Mouse (Mus musculus) lung, embryonic 15.5 days (tissue): ENCODE results near the gene Tsfm. TPM values are rescaled to one million over a fixed set of nuclear protein-coding genes. Genes with fewer than 3 reads are reported as not detected.

ENCODE experiments used
- ATAC-seq: fragments of 200-750 bp; cut with Nextera tagmentation; 2 replicates; pipeline ENCODE4 v1.8.0; 2017; ENCODE audit warnings: moderate number of reproducible peaks, borderline replicate concordance; ENCODE audit not compliant: low FRiP score, low TSS enrichment; ENCODE audit errors: extremely low read depth
- H3K27ac ChIP-seq: fragments of 300-500 bp; sonication (generic); 2 replicates; pipeline ENCODE4 v1.5.1; 2015; ENCODE audit warnings: moderate library complexity, mild to moderate bottlenecking, inconsistent platforms
- H3K27me3 ChIP-seq: fragments of 300-500 bp; sonication (generic); 2 replicates; pipeline ENCODE4 v1.6.1; 2015; ENCODE audit warnings: inconsistent platforms
- H3K36me3 ChIP-seq: fragments of 300-500 bp; sonication (generic); 2 replicates; pipeline ENCODE4 v1.6.1; 2015; ENCODE audit warnings: inconsistent platforms
- H3K4me1 ChIP-seq: fragments of 300-500 bp; sonication (generic); 2 replicates; pipeline ENCODE4 v1.6.1; 2015; ENCODE audit warnings: inconsistent platforms
- H3K4me2 ChIP-seq: fragments of 300-500 bp; sonication (generic); 2 replicates; pipeline ENCODE4 v1.6.1; 2015; ENCODE audit warnings: inconsistent platforms, mild to moderate bottlenecking, moderate library complexity
- H3K4me3 ChIP-seq: fragments of 300-500 bp; sonication (generic); 2 replicates; pipeline ENCODE4 v1.5.1; 2015; ENCODE audit warnings: mild to moderate bottlenecking, inconsistent platforms
- H3K9ac ChIP-seq: fragments of 300-500 bp; sonication (generic); 2 replicates; pipeline ENCODE4 v1.6.1; 2015; ENCODE audit warnings: inconsistent platforms
- H3K9me3 ChIP-seq: fragments of 300-500 bp; sonication (generic); 2 replicates; pipeline ENCODE4 v1.6.1; 2016; ENCODE audit warnings: inconsistent platforms
- WGBS: fragments of 180-500 bp; shearing (Covaris S2); methylation state at CpG from one replicate; pipeline ENCODE4 v1.1.7; 2015; 5-methylcytosine and 5-hydroxymethylcytosine counted together
- polyA plus RNA-seq: library from polyadenylated mRNA; unstranded; fragments of >200 nt; fragmentation: Nextera tagmentation; extraction: Ambion mirVana; gene quantifications from 2 replicates; pipeline ENCODE4 v1.2.1, GENCODE M21; 2015

The Tsfm gene
- polyA plus RNA-seq, 1 experiment from 2014 or later, result 73.2 TPM

DNA sequence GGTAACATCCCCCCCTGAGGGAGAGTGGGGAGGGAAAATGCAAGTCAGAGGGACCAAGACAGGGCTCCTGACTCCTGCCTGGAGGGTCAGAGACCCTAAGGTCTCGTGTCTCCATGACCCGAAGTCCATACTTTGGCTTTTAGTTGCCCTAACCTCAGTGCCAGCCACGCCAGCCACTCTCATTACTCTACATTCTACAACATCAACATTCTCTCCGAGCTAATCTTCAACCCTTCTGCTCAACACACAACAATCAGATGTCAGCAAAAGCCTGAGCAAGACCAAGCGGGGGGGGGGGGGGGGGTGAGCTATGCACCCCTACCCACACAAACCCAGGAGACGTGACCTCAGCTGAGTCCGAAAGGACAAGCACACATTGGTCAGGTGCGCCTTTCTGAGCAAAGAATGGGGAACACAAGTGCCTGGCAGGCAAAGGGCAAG is 2.7 kb upstream of the Tsfm start:
- H3K4me3 ChIP-seq, result no peak overlapping the region
- H3K9me3 ChIP-seq, result no peaks in the 10 kb centered on the region
- no peak for ATAC-seq
- peaks cover 6% of the 10 kb centered on the region for H3K36me3 ChIP-seq
- 74% methylated on average over 8 of the region's 8 CpGs for WGBS
- H3K4me2 ChIP-seq, result no peak overlapping the region
- H3K27me3 ChIP-seq, result no peaks in the 10 kb centered on the region
- no peak overlapping the region for H3K27ac ChIP-seq
- H3K9ac ChIP-seq, result no peak overlapping the region
- 0 out of 2 replicates have a peak, but pooled peaks cover 10% of the 10 kb centered on the region for H3K4me1 ChIP-seq

DNA sequence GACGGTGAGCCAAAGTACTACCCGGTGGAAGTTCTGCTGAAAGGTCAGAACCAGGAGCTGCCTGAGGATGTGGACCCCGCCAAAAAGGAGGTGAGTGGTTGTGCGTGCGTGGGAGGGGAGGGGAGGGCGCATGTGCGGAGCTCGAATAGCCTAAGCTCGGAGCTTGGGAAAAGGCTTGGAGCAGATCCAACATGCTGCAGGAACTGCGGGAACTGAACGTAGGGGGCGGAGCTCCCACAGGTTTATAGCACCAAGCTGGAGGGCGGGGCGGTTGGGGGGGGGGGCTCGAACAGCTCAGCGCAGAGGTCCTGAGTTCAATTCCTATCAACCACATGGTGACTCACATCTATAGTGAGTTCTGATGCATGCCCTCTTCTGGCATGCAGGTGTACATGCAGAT is 12.2 kb downstream of the Tsfm start:
- Histone ChIP-seq H3K4me3 (no peak overlapping the region), H3K4me2 (no peak overlapping the region), H3K27ac (no peak overlapping the region), H3K27me3 (no peaks in the 10 kb centered on the region), H3K9me3 (no peaks in the 10 kb centered on the region), H3K36me3 (peaks cover 16% of the 10 kb centered on the region), H3K4me1 (no peaks in the 10 kb centered on the region), H3K9ac (no peak overlapping the region)
- 58% methylated on average over 16 of the region's 16 CpGs for WGBS
- no peak for ATAC-seq

DNA sequence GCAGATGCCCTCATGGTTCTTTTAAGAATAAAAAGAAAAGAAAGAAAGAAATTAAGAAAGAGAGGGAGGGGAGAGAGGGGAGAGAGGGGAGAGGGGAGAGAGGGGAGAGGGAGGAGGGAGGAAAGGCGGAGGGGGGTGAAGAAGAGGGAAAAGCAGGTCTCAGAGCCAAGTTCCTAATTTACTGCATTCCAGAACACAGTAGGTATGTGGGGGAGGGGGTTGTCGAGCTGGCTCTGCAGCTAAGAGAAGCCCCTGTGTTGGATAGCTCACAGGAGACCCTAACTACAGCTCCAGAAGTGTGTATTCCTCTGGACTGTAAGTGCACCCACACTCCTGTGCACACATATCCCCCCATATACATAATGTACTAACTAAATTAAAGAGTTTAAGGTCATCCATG is 13.6 kb downstream of the Tsfm start:
- H3K9me3 ChIP-seq, result no peaks in the 10 kb centered on the region
- no peaks in the 10 kb centered on the region for H3K27me3 ChIP-seq
- H3K27ac ChIP-seq, result no peak overlapping the region
- 18% methylated on average over 2 of the region's 2 CpGs for WGBS
- H3K4me3 ChIP-seq, result no peak overlapping the region
- peaks cover 5% of the 10 kb centered on the region for H3K36me3 ChIP-seq
- no peaks in the 10 kb centered on the region for H3K4me1 ChIP-seq
- no peak overlapping the region for H3K9ac ChIP-seq
- ATAC-seq, result no peak
- no peak overlapping the region for H3K4me2 ChIP-seq

DNA sequence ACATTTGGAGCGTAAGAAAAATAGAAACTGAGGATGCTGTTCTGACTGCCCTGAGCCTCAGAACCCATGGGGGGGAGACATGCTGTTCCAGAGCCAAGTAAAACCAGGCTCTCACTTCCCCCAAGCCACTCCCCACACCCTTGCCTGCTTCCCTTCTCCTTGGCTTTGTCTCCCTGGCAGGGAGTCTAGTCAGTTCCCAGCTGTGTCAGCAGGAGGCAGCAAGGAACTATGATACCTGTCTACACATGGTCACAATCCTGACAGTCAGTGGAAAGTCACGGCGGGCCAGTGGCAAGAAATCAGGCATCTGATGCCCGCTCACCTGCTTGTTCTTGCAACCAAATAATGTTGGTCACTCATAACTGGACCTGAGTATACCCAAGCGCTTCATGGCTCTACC is 14.2 kb downstream of the Tsfm start:
- H3K27ac ChIP-seq, result no peak overlapping the region
- no peak overlapping the region for H3K4me3 ChIP-seq
- WGBS, result 57% methylated on average over 5 of the region's 5 CpGs
- no peaks in the 10 kb centered on the region for H3K36me3 ChIP-seq
- no peak for ATAC-seq
- H3K4me2 ChIP-seq, result no peak overlapping the region
- no peaks in the 10 kb centered on the region for H3K9me3 ChIP-seq
- H3K27me3 ChIP-seq, result no peaks in the 10 kb centered on the region
- H3K9ac ChIP-seq, result no peak overlapping the region
- H3K4me1 ChIP-seq, result no peaks in the 10 kb centered on the region

GRCm38 (mm10) chr10:127003806-127004205 is 26.8 kb downstream of the Tsfm start:
- 0 out of 2 replicates have a peak, but pooled peaks cover 4% of the 10 kb centered on the region for H3K4me1 ChIP-seq
- H3K4me2 ChIP-seq, result no peak overlapping the region
- H3K9me3 ChIP-seq, result no peaks in the 10 kb centered on the region
- H3K27me3 ChIP-seq, result no peaks in the 10 kb centered on the region
- ATAC-seq, result no peak
- H3K36me3 ChIP-seq, result peaks cover 7% of the 10 kb centered on the region
- H3K4me3 ChIP-seq, result no peak overlapping the region
- WGBS, result 75% methylated on average over 7 of the region's 7 CpGs
- H3K9ac ChIP-seq, result no peak overlapping the region
- no peak overlapping the region for H3K27ac ChIP-seq

- no peak overlapping the region for H3K4me3 ChIP-seq
- H3K9me3 ChIP-seq, result no peaks in the 10 kb centered on the region
- 86% methylated on average over 8 of the region's 8 CpGs for WGBS
- no peak overlapping the region for H3K9ac ChIP-seq
- H3K36me3 ChIP-seq, result peaks cover 12% of the 10 kb centered on the region
- 0 out of 2 replicates have a peak, but pooled peaks cover 4% of the 10 kb centered on the region for H3K4me1 ChIP-seq
- no peak for ATAC-seq
- H3K4me2 ChIP-seq, result no peak overlapping the region
- H3K27ac ChIP-seq, result no peak overlapping the region
- no peaks in the 10 kb centered on the region for H3K27me3 ChIP-seq
Observed at GRCm38 (mm10) chr10:127003334-127003733, 27.3 kb downstream of the Tsfm start.

- Histone ChIP-seq H3K9ac (no peak overlapping the region), H3K4me3 (no peak overlapping the region), H3K4me2 (no peak overlapping the region), H3K27me3 (no peaks in the 10 kb centered on the region), H3K27ac (no peak overlapping the region), H3K36me3 (peaks cover 17% of the 10 kb centered on the region), H3K9me3 (no peaks in the 10 kb centered on the region), H3K4me1 (0 out of 2 replicates have a peak, but pooled peaks cover 4% of the 10 kb centered on the region)
- WGBS, result 80% methylated on average over 5 of the region's 5 CpGs
- no peak for ATAC-seq
Observed at GRCm38 (mm10) chr10:127002765-127003164, 27.9 kb downstream of the Tsfm start.

DNA sequence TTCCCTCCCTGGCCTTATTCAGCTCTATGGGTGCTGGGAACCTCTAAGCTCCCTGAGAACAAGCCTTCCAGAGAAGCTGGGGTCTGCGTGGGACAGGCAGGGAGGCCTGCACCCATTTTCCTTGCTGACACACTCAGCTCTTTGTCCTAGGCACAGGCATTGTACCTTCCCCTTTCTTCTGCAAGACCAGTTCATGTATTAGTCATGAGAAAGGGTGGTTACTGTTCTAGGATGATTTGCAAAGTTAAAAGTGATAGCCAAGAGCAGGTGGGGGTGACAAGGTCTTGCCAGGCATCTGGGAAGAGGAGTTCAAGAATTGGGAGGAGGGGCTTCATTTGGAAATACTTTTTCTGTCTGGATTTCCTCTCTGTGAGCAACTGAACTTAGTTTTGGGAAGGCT is 28.6 kb downstream of the Tsfm start:
- Histone ChIP-seq H3K9me3 (no peaks in the 10 kb centered on the region), H3K4me1 (0 out of 2 replicates have a peak, but pooled peaks cover 4% of the 10 kb centered on the region), H3K9ac (no peak overlapping the region), H3K4me3 (no peak overlapping the region), H3K36me3 (peaks cover 24% of the 10 kb centered on the region), H3K4me2 (no peak overlapping the region), H3K27me3 (no peaks in the 10 kb centered on the region), H3K27ac (no peak overlapping the region)
- WGBS, result 82% methylated on average over 1 of the region's 1 CpGs
- ATAC-seq, result no peak

DNA sequence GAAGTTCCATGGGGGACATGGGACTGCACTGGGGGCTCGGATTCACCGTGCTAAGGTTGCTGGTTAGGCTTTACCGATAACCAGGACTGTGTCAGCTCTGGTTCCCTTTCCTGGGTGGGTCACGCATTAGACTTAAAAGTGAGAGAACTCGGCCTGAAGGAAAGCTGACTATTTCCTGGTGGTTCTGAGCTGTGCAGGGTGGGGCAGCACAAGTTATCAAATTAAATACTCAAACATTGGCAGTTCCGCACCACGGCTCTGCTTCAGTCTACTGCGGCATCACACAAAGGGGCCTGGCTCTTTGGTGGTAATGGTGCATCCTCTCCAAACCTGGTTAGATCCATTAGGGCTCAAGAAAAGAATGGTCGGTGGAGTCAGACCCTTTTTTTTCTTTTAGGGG is 29.3 kb downstream of the Tsfm start:
- H3K4me1 ChIP-seq, result 0 out of 2 replicates have a peak, but pooled peaks cover 4% of the 10 kb centered on the region
- H3K27ac ChIP-seq, result no peak overlapping the region
- peaks cover 24% of the 10 kb centered on the region for H3K36me3 ChIP-seq
- H3K4me2 ChIP-seq, result no peak overlapping the region
- H3K9ac ChIP-seq, result no peak overlapping the region
- H3K9me3 ChIP-seq, result no peaks in the 10 kb centered on the region
- H3K4me3 ChIP-seq, result no peak overlapping the region
- ATAC-seq, result no peak
- no peaks in the 10 kb centered on the region for H3K27me3 ChIP-seq
- 81% methylated on average over 9 of the region's 9 CpGs for WGBS

- H3K4me3 ChIP-seq, result no peak within 1 kb of the TSS
- no peak within 1 kb of the TSS for H3K27ac ChIP-seq
- no peak within 1 kb of the TSS for H3K4me2 ChIP-seq
- no peak for ATAC-seq
- no peak within 1 kb of the TSS for H3K9ac ChIP-seq
- WGBS, result 83% methylated on average over 5 of the region's 5 CpGs
- no peaks in the 10 kb centered on the region for H3K27me3 ChIP-seq
- peaks cover 28% of the 10 kb centered on the region for H3K36me3 ChIP-seq
- 0 out of 2 replicates have a peak, but pooled peaks cover 4% of the 10 kb centered on the region for H3K4me1 ChIP-seq
- H3K9me3 ChIP-seq, result no peaks in the 10 kb centered on the region
Observed at GRCm38 (mm10) chr10:127000529-127000928, 30.1 kb downstream of the Tsfm start, which contains the start of gene Avil. Gene Avil, plus strand, starts transcription at chr10:127000709.

DNA sequence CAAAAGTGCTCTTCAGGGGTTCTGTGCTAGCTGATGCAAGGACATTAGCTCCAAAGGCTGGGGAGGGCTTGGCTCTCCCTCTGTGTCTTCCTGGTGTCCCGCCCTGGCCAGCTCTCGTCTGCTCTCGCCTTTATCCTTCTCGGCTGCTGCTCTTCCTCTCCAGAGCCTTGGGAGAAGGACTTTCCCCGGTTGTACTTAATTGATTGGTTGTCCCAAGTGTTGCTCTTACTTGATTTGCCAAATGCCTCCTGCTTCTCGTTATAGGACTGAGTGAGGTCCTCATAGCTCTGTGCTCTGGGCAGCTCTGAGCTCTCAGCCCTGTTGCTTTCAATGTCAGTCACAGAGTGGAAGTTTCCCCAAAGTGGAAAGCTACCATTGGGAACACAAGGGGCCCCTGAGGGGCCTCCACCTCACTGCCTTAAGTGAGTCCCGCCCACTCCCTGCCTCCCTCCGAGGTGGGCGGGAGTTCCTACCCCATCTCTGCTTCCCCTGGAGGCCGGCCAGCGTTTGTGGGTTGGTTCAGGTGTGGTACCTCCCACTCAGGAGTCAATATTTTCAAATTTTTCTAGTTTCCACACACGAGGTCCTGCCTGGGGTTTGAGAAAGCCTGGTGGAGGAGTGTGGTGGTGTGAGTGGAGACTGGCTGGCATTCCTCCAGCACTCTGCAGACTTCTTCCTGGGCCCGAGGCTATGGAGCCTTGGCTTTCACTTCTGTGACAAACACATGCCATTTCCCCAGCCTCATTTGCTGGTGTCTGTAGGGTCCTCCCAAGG is 33.1 kb downstream of the Tsfm start:
- no peak overlapping the region for H3K9ac ChIP-seq
- 0 out of 2 replicates have a peak, but pooled peaks cover 4% of the 10 kb centered on the region for H3K4me1 ChIP-seq
- H3K36me3 ChIP-seq, result peaks cover 58% of the 10 kb centered on the region
- H3K4me3 ChIP-seq, result no peak overlapping the region
- no peak overlapping the region for H3K4me2 ChIP-seq
- H3K27ac ChIP-seq, result no peak overlapping the region
- no peaks in the 10 kb centered on the region for H3K27me3 ChIP-seq
- H3K9me3 ChIP-seq, result no peaks in the 10 kb centered on the region
- WGBS, result 55% methylated on average over 13 of the region's 13 CpGs
- ATAC-seq, result no peak

- 84% methylated on average over 3 of the region's 3 CpGs for WGBS
Observed at GRCm38 (mm10) chr10:126993621-126994020, 37.0 kb downstream of the Tsfm start.

More at GRCm38 (mm10) chr10:126993621-126994020, 37.0 kb downstream of the Tsfm start:
- no peak overlapping the region for H3K4me2 ChIP-seq
- H3K4me1 ChIP-seq, result peaks cover 22% of the 10 kb centered on the region
- no peak for ATAC-seq
- H3K27ac ChIP-seq, result no peak overlapping the region
- H3K9ac ChIP-seq, result no peak overlapping the region
- H3K36me3 ChIP-seq, result peaks cover 61% of the 10 kb centered on the region
- no peak overlapping the region for H3K4me3 ChIP-seq
- H3K27me3 ChIP-seq, result no peaks in the 10 kb centered on the region
- no peaks in the 10 kb centered on the region for H3K9me3 ChIP-seq
